Mouse (Mus musculus): Measurements from ENCODE around the gene Gja4. TPM values are rescaled to one million over a fixed set of nuclear protein-coding genes. Genes with fewer than 3 reads are reported as not detected.
A peak's percentile ranks its signal among the peaks of the same experiment; 100 is the strongest.

Gja4 gene
- polyA plus RNA-seq (2016; fragmentation: Nextera tagmentation; extraction: Ambion mirVana), result 8.3 and 9.3 TPM in 2 replicates

GRCm38 (mm10) chr4:127313861-127314260 lies at the start of gene Gja4:
Gja4 (minus strand) TSS chr4:127314039.
- H3K36me3 ChIP-seq, result no peaks in the 10 kb centered on the region
- H3K4me3 ChIP-seq (replicated peaks), result peak within 1 kb of the TSS; percentile 50
- peaks cover 12% of the 10 kb centered on the region; the same call in 1 of the 2 replicates for H3K4me1 ChIP-seq (replicated peaks)
- H3K4me2 ChIP-seq, result peak within 1 kb of the TSS; percentile 90
- ATAC-seq (ENCODE audit: insufficient number of reproducible peaks, insufficient read depth, low FRiP score, low TSS enrichment, low read depth), result 0 out of 2 replicates have a peak, but pooled peaks have one; percentile 34
- no peaks in the 10 kb centered on the region for H3K9me3 ChIP-seq
- WGBS, result under 1% methylated on average over 25 of the region's 25 CpGs
- peak within 1 kb of the TSS; percentile 56 for H3K9ac ChIP-seq (replicated peaks)
- H3K27ac ChIP-seq, result no peak within 1 kb of the TSS
- H3K27me3 ChIP-seq, result peaks cover 47% of the 10 kb centered on the region

- Histone ChIP-seq H3K36me3 (no peaks in the 10 kb centered on the region), H3K9ac (replicated peaks) (no peak overlapping the region), H3K4me3 (replicated peaks) (no peak overlapping the region), H3K27ac (no peak overlapping the region), H3K27me3 (peaks cover 13% of the 10 kb centered on the region), H3K4me1 (replicated peaks) (peaks cover 20% of the 10 kb centered on the region), H3K4me2 (no peak overlapping the region), H3K9me3 (no peaks in the 10 kb centered on the region)
- WGBS, result 63% methylated on average over 4 of the region's 4 CpGs
- no peak for ATAC-seq (ENCODE audit: insufficient number of reproducible peaks, insufficient read depth, low FRiP score, low TSS enrichment, low read depth)
Measured at GRCm38 (mm10) chr4:127363331-127363730, 49.5 kb upstream of the Gja4 start.

GRCm38 (mm10) chr4:127362520-127362919 lies 48.7 kb upstream of the Gja4 start:
- no peaks in the 10 kb centered on the region for H3K9me3 ChIP-seq
- no peak overlapping the region for H3K27ac ChIP-seq
- no peak overlapping the region for H3K4me3 ChIP-seq (replicated peaks)
- no peak overlapping the region for H3K4me2 ChIP-seq
- peaks cover 13% of the 10 kb centered on the region for H3K27me3 ChIP-seq
- no peaks in the 10 kb centered on the region for H3K36me3 ChIP-seq
- ATAC-seq (ENCODE audit: insufficient number of reproducible peaks, insufficient read depth, low FRiP score, low TSS enrichment, low read depth), result no peak
- no peak overlapping the region for H3K9ac ChIP-seq (replicated peaks)
- WGBS, result 98% methylated on average over 3 of the region's 3 CpGs
- H3K4me1 ChIP-seq (replicated peaks), result peaks cover 25% of the 10 kb centered on the region

- 17% methylated on average over 5 of the region's 5 CpGs for WGBS
- no peak within 1 kb of the TSS for H3K27ac ChIP-seq
- peaks cover 16% of the 10 kb centered on the region for H3K27me3 ChIP-seq
Measured at GRCm38 (mm10) chr4:127358018-127358417, 44.2 kb upstream of the Gja4 start, which contains the start of gene Gjb5. Gjb5 (minus strand) TSS chr4:127358181.

GRCm38 (mm10) chr4:127354506-127355485 lies 41.0 kb upstream of the Gja4 start:
- Histone ChIP-seq H3K27me3 (peaks cover 13% of the 10 kb centered on the region), H3K4me2 (no peak overlapping the region), H3K9me3 (no peaks in the 10 kb centered on the region), H3K4me1 (replicated peaks) (peaks cover 29% of the 10 kb centered on the region), H3K4me3 (replicated peaks) (no peak overlapping the region), H3K36me3 (no peaks in the 10 kb centered on the region), H3K27ac (no peak overlapping the region), H3K9ac (replicated peaks) (no peak overlapping the region)
- no peak for ATAC-seq (ENCODE audit: insufficient number of reproducible peaks, insufficient read depth, low FRiP score, low TSS enrichment, low read depth)
- WGBS, result 59% methylated on average over 15 of the region's 15 CpGs

More at GRCm38 (mm10) chr4:127358018-127358417, 44.2 kb upstream of the Gja4 start, which contains the start of gene Gjb5:
- Histone ChIP-seq H3K9me3 (no peaks in the 10 kb centered on the region), H3K9ac (replicated peaks) (no peak within 1 kb of the TSS), H3K4me3 (replicated peaks) (0 out of 2 replicates have a peak within 1 kb of the TSS, but pooled peaks have one; percentile 2), H3K36me3 (no peaks in the 10 kb centered on the region), H3K4me2 (peak within 1 kb of the TSS; percentile 35), H3K4me1 (replicated peaks) (peaks cover 32% of the 10 kb centered on the region)
- no peak for ATAC-seq (ENCODE audit: insufficient number of reproducible peaks, insufficient read depth, low FRiP score, low TSS enrichment, low read depth)

- Histone ChIP-seq H3K4me3 (replicated peaks) (no peak within 1 kb of the TSS), H3K36me3 (no peaks in the 10 kb centered on the region), H3K4me2 (no peak within 1 kb of the TSS), H3K9me3 (no peaks in the 10 kb centered on the region), H3K27ac (0 out of 2 replicates have a peak within 1 kb of the TSS, but pooled peaks have one; percentile 4), H3K27me3 (peaks cover 5% of the 10 kb centered on the region; the same call in 1 of the 2 replicates), H3K4me1 (replicated peaks) (peaks cover 27% of the 10 kb centered on the region), H3K9ac (replicated peaks) (no peak within 1 kb of the TSS)
- ATAC-seq (ENCODE audit: insufficient number of reproducible peaks, insufficient read depth, low FRiP score, low TSS enrichment, low read depth), result no peak
- WGBS, result 61% methylated on average over 8 of the region's 8 CpGs
Measured at GRCm38 (mm10) chr4:127353951-127354438, 40.2 kb upstream of the Gja4 start, which contains the start of gene Gjb4. Gjb4 (minus strand) TSS chr4:127354081.

GRCm38 (mm10) chr4:127352594-127352993 lies 38.8 kb upstream of the Gja4 start:
- Histone ChIP-seq H3K9me3 (no peaks in the 10 kb centered on the region), H3K4me2 (no peak overlapping the region), H3K9ac (replicated peaks) (no peak overlapping the region), H3K27ac (no peak overlapping the region), H3K4me3 (replicated peaks) (no peak overlapping the region), H3K27me3 (0 out of 2 replicates have a peak, but pooled peaks cover 3% of the 10 kb centered on the region), H3K4me1 (replicated peaks) (peaks cover 22% of the 10 kb centered on the region), H3K36me3 (no peaks in the 10 kb centered on the region)
- no peak for ATAC-seq (ENCODE audit: insufficient number of reproducible peaks, insufficient read depth, low FRiP score, low TSS enrichment, low read depth)
- 69% methylated on average over 1 of the region's 1 CpGs for WGBS

- H3K4me1 ChIP-seq (replicated peaks), result peaks cover 12% of the 10 kb centered on the region
- no peaks in the 10 kb centered on the region for H3K9me3 ChIP-seq
- H3K27me3 ChIP-seq, result no peaks in the 10 kb centered on the region
- H3K4me3 ChIP-seq (replicated peaks), result no peak overlapping the region
- H3K36me3 ChIP-seq, result no peaks in the 10 kb centered on the region
- no peak overlapping the region for H3K4me2 ChIP-seq
- WGBS, result 61% methylated on average over 4 of the region's 4 CpGs
- H3K9ac ChIP-seq (replicated peaks), result no peak overlapping the region
- no peak overlapping the region for H3K27ac ChIP-seq
- no peak for ATAC-seq (ENCODE audit: insufficient number of reproducible peaks, insufficient read depth, low FRiP score, low TSS enrichment, low read depth)
Measured at GRCm38 (mm10) chr4:127349560-127350300, 35.9 kb upstream of the Gja4 start.

GRCm38 (mm10) chr4:127345000-127345399 lies 31.2 kb upstream of the Gja4 start:
- H3K4me2 ChIP-seq, result no peak overlapping the region
- no peaks in the 10 kb centered on the region for H3K9me3 ChIP-seq
- peaks cover 6% of the 10 kb centered on the region; the same call in 1 of the 2 replicates for H3K27me3 ChIP-seq
- H3K4me3 ChIP-seq (replicated peaks), result no peak overlapping the region
- no peak for ATAC-seq (ENCODE audit: insufficient number of reproducible peaks, insufficient read depth, low FRiP score, low TSS enrichment, low read depth)
- H3K4me1 ChIP-seq (replicated peaks), result no peaks in the 10 kb centered on the region
- no peaks in the 10 kb centered on the region for H3K36me3 ChIP-seq
- WGBS, result 83% methylated on average over 5 of the region's 5 CpGs
- no peak overlapping the region for H3K27ac ChIP-seq
- no peak overlapping the region for H3K9ac ChIP-seq (replicated peaks)

- Histone ChIP-seq H3K9ac (replicated peaks) (no peak overlapping the region), H3K9me3 (no peaks in the 10 kb centered on the region), H3K4me3 (replicated peaks) (no peak overlapping the region), H3K4me1 (replicated peaks) (no peaks in the 10 kb centered on the region), H3K4me2 (no peak overlapping the region), H3K27ac (no peak overlapping the region), H3K36me3 (no peaks in the 10 kb centered on the region), H3K27me3 (peaks cover 6% of the 10 kb centered on the region; the same call in 1 of the 2 replicates)
- WGBS, result 48% methylated on average over 6 of the region's 6 CpGs
- no peak for ATAC-seq (ENCODE audit: insufficient number of reproducible peaks, insufficient read depth, low FRiP score, low TSS enrichment, low read depth)
Measured at GRCm38 (mm10) chr4:127341372-127341771, 27.5 kb upstream of the Gja4 start.
